Mouse (Mus musculus): ENCODE data around the gene Pdlim7. TPM values are rescaled to one million over a fixed set of nuclear protein-coding genes. Genes with fewer than 3 reads are reported as not detected.

Gene Pdlim7
- 4.7 to 13.5 TPM (median 10.5 TPM) in 3 replicates for total RNA-seq (2017)

- peak; percentile 56 for ATAC-seq (replicated peaks; ENCODE audit: insufficient number of reproducible peaks, low FRiP score, low TSS enrichment, poor library complexity, severe bottlenecking)
These were observed at the start of gene Pdlim7 for GRCm38 (mm10) chr13:55513111-55513748. TSS of gene Pdlim7 (minus strand) at chr13:55513676.

GRCm38 (mm10) chr13:55557499-55557898 is 44.0 kb upstream of the Pdlim7 start:
- no peak for ATAC-seq (replicated peaks; ENCODE audit: insufficient number of reproducible peaks, low FRiP score, low TSS enrichment, poor library complexity, severe bottlenecking)

- no peak for ATAC-seq (replicated peaks; ENCODE audit: insufficient number of reproducible peaks, low FRiP score, low TSS enrichment, poor library complexity, severe bottlenecking)
These were observed 42.4 kb upstream of the Pdlim7 start for GRCm38 (mm10) chr13:55555921-55556320.

GRCm38 (mm10) chr13:55549061-55549460 is 35.6 kb upstream of the Pdlim7 start:
- no peak for ATAC-seq (replicated peaks; ENCODE audit: insufficient number of reproducible peaks, low FRiP score, low TSS enrichment, poor library complexity, severe bottlenecking)

- ATAC-seq (replicated peaks; ENCODE audit: insufficient number of reproducible peaks, low FRiP score, low TSS enrichment, poor library complexity, severe bottlenecking): no peak
These were observed 35.0 kb upstream of the Pdlim7 start for GRCm38 (mm10) chr13:55548426-55548825.

GRCm38 (mm10) chr13:55547916-55548315 is 34.4 kb upstream of the Pdlim7 start:
- ATAC-seq (replicated peaks; ENCODE audit: insufficient number of reproducible peaks, low FRiP score, low TSS enrichment, poor library complexity, severe bottlenecking): no peak

- no peak for ATAC-seq (replicated peaks; ENCODE audit: insufficient number of reproducible peaks, low FRiP score, low TSS enrichment, poor library complexity, severe bottlenecking)
These were observed 31.3 kb upstream of the Pdlim7 start for GRCm38 (mm10) chr13:55544792-55545191.

GRCm38 (mm10) chr13:55543447-55543846 is 30.0 kb upstream of the Pdlim7 start:
- no peak for ATAC-seq (replicated peaks; ENCODE audit: insufficient number of reproducible peaks, low FRiP score, low TSS enrichment, poor library complexity, severe bottlenecking)

GRCm38 (mm10) chr13:55542891-55543290 is 29.4 kb upstream of the Pdlim7 start:
- no peak for ATAC-seq (replicated peaks; ENCODE audit: insufficient number of reproducible peaks, low FRiP score, low TSS enrichment, poor library complexity, severe bottlenecking)

- no peak for ATAC-seq (replicated peaks; ENCODE audit: insufficient number of reproducible peaks, low FRiP score, low TSS enrichment, poor library complexity, severe bottlenecking)
These were observed 27.5 kb upstream of the Pdlim7 start for GRCm38 (mm10) chr13:55540933-55541332.

- peak; percentile 94 for ATAC-seq (replicated peaks; ENCODE audit: insufficient number of reproducible peaks, low FRiP score, low TSS enrichment, poor library complexity, severe bottlenecking)
These were observed 23.0 kb upstream of the Pdlim7 start, which contains the start of gene Ddx41 for GRCm38 (mm10) chr13:55536194-55537175. TSS of gene Ddx41 (minus strand) at chr13:55536658.

- ATAC-seq (replicated peaks; ENCODE audit: insufficient number of reproducible peaks, low FRiP score, low TSS enrichment, poor library complexity, severe bottlenecking): no peak
These were observed 22.3 kb upstream of the Pdlim7 start for GRCm38 (mm10) chr13:55535796-55536193.

- ATAC-seq (replicated peaks; ENCODE audit: insufficient number of reproducible peaks, low FRiP score, low TSS enrichment, poor library complexity, severe bottlenecking): no peak
These were observed 21.7 kb upstream of the Pdlim7 start for GRCm38 (mm10) chr13:55535191-55535590.

GRCm38 (mm10) chr13:55529198-55529915 is 15.9 kb upstream of the Pdlim7 start, which contains the start of gene Dok3:
TSS of gene Dok3 (minus strand) at chr13:55529296.
- no peak for ATAC-seq (replicated peaks; ENCODE audit: insufficient number of reproducible peaks, low FRiP score, low TSS enrichment, poor library complexity, severe bottlenecking)

- ATAC-seq (replicated peaks; ENCODE audit: insufficient number of reproducible peaks, low FRiP score, low TSS enrichment, poor library complexity, severe bottlenecking): peak; percentile 69
These were observed 14.6 kb upstream of the Pdlim7 start for GRCm38 (mm10) chr13:55527834-55528772.

- ATAC-seq (replicated peaks; ENCODE audit: insufficient number of reproducible peaks, low FRiP score, low TSS enrichment, poor library complexity, severe bottlenecking): no peak
These were observed 13.7 kb upstream of the Pdlim7 start for GRCm38 (mm10) chr13:55527212-55527611.

- no peak for ATAC-seq (replicated peaks; ENCODE audit: insufficient number of reproducible peaks, low FRiP score, low TSS enrichment, poor library complexity, severe bottlenecking)
These were observed 12.5 kb upstream of the Pdlim7 start for GRCm38 (mm10) chr13:55525733-55526553.

Measured in monocyte, adult 5-6 weeks (primary cell).